Mouse (Mus musculus) embryo, embryonic 11 days (tissue): ENCODE results near the gene Tpm4.
A peak's percentile ranks its signal among the peaks of the same experiment; 100 is the strongest.

Source experiments
- DNase-seq: peaks from one replicate; pipeline ENCODE4 v3.0.0-alpha.2; 2015

Gene Tpm4

DNA sequence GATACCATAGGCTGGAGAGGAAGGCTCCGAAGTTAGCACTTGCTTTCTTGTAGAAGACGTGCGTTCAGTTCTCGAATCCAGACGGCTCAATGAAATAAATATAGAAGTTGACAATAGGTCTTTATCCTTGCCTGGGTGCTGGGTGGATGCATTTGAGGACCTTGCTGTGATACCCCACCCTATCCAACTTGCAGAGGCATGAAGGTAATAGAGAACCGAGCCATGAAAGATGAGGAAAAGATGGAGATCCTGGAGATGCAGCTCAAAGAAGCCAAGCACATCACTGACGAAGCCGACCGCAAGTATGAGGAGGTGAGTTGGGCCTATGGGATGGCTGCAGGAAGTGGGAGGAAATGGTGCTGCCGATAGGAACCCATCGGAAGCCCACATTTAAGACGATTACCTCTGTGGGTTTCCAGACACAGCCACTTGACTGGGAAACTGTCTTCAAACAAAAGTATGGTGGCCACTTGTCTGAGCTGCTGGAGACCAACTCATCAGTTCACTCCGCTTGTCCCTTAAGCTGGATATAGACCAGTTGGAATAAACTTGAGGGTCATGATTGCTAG is 8.6 kb downstream of the Tpm4 start:
- no peak for DNase-seq

DNA sequence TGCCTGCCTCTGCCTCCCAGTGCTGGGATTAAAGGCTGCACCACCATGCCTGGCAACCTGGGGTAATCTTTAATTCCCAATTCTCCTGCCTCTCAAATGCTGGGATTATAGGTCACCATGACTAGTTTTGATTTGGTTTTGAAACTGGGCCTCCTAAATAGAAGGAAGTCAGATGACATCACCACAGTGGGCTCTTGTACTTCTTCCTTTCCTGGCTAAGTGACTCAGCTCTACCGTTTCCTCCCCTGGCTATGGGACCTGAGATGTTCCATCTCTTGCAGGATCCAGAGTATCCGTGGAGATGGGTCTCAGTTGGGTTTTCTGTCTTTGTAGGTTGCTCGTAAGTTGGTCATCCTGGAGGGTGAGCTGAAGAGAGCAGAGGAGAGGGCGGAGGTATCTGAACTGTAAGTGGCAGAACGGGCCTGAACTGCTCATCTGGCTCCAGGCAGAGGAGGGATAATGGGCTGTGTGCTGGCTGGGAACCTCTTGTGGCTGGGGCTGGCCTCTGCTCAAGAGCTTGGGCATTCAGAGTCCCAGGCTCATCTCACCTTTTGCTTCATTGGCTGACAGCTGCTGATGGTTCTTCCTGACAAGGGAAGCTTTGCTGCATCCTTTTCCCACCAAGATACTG is 9.7 kb downstream of the Tpm4 start:
- DNase-seq: no peak

DNA sequence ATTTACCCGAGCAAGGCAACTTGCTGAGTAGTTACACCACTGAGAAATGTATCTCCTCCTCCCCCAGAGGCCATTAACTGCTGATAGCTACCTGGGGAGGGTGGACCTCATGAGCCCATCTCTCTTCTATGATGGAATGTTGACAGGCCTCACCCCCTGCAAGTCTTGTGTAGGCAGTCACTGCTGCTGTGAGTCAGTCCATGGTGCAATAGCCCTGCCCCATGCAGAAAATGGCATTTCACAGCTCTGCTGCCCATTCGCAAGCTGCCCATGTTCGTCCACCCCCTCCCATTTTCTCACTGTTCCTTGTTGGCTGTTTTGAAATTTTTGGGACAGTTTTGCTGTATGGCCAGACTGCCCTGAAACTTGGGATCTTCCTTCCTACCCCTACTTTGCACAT is 10.7 kb downstream of the Tpm4 start:
- DNase-seq: no peak

DNA sequence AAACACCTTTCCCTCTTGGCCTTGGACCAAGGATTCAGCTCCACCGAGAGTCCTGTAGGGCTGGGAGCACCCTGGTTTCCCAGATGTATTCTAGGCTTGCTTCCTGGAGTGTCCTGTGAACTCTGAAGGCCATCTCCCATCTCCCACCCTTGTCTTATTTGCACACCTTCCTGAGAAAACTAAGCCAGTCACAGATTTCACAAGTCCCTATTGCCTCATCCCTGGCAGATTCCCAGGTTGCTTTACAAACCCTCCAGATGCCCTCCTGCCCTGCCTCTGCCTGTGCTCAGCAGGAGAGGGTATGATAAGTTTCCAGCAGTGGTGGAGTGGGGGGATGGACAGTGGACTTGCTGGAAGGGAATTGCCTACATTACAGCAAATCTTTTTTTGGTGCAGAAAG is 11.3 kb downstream of the Tpm4 start:
- DNase-seq: no peak

DNA sequence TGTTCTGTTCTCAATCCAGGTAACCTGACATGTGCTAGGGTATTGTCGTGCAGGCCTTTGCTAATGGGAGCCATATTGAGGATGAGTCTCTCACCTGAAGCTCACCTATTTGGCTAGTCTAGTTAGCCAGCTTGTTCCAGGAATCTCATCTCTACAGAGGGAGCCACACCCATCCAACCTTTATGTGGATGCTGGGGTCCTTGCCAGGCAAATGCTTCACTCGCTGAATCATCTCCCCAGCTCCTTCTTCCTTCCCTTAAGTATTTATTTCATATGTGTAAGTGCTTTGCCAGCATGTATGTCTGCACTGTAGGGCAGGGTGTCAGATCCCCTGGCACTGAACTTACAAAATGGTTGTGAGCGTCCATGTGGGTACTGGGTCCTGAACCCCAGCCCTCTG is 11.8 kb downstream of the Tpm4 start:
- no peak for DNase-seq

DNA sequence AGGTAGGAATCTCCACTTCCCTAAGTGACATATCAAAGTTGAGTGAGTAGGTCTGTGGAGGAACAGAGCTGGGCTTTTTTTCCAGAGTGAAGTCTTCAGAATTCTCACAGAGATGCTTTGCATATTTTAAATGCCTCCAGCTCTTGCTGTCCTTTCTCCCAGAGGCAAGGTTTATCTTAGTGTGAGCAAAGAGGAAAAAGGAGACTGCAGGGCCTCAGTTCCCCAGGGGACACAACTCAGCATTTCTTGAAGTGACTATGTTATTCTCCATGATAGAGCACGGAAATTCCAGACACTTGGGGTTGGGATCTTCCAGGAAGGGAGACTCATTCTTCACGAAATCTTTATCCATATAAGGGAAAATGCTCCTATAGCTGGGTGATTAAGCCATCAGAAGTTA is 12.5 kb downstream of the Tpm4 start:
- no peak for DNase-seq

DNA sequence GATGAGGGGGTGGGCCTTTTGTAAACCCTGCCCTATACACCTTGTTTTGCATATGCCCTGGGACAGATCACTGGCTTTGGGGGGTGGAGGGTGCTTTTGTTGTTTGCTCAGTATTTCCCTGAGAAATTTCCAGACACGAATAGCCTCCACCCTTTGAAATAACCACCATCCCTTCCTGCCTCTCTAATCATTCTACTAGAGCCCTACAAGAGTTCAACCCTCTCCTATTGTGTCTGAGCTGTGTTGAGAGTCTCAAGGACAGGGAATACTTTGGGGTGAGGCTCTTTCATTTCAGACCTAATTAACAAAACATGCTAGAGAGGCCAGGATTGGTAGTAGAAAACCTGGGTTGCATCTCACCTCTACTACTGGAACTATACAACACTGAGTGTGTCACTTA is 14.3 kb downstream of the Tpm4 start:
- DNase-seq: no peak

DNA sequence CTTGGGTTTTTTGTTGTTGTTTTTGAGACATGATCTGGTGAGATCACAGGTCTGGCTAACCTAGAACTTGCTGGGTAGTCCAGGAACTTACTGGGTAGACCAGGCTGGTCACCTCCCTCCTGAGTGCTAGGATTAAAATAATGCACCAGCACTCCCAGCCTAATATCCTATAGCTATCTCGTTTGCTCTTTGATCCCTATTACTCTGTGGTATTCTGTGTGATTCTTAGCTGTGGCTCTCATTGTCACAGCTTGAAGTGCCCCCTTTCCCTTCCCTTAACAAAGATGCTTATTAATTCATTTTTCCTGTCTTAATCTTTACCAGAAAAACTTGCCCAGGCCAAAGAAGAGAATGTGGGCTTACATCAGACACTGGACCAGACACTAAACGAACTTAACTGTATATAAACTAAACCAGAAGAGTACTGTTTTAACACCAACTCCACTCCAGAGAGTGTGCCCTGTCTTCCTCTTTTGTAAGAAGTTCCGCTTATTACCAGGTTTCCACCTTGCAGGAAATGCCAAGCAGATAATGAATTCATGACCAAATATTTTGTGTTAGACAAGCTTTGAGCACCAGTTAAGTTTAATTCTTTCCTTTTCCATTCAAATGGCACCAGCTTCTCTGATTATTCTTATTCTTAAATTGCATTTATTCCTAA is 16.8 kb downstream of the Tpm4 start:
- no peak for DNase-seq

DNA sequence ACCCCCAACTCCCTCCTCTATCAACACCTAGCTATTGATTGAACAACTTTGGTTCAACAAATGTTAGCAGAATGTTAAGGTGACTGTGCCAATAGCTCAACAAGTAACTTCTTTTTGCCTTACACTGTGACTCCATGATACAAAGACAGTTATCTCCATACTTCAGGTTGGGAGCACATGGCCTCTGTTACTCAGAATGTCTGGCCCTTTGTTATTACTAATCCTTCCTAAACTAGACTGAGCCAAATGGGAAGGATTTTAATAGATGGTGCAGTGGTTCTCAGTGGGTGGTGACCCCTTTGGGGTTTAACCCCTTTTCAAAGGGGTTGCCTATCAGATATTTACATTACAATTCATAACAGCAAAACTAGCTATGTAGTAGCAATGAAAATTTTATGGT is 18.6 kb downstream of the Tpm4 start:
- DNase-seq: no peak

DNA sequence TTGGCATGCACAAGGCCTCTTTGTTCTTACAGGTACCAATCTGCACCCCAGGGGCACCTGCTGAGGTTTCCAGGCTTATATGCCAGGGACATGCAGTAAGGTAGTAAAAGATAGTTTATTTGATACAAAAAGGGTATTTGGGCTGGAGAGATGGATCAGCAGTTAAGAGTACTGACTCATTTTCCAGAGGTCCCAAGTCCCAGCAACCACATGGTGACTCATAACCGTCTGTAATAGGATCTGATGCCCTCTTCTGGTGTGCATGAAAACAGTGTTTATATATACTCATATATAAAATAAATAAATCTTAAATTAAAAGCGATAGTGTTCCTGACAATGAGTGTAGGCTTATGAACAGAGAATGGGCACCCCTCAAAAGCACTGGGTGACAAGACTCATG is 23.3 kb downstream of the Tpm4 start:
- no peak for DNase-seq

DNA sequence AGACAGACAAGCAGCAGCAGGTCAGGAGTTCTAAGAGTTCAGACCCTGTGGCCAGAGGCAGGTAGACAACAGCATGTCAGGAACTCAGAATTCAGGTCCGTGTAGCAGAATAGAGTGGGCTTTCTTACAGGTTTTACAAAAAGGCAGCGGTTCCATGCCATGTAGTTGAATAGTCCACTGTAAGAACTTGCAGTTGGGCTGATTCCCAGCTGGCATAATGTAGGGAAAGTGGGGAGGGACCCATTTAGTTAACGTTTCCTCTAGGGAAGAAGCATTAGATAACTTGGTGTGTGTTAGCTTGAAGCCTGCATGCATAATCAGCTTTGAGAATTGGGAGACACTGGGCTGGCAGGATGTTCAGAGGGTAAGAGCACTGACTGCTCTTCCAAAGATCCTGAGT is 24.0 kb downstream of the Tpm4 start:
- DNase-seq: no peak

DNA sequence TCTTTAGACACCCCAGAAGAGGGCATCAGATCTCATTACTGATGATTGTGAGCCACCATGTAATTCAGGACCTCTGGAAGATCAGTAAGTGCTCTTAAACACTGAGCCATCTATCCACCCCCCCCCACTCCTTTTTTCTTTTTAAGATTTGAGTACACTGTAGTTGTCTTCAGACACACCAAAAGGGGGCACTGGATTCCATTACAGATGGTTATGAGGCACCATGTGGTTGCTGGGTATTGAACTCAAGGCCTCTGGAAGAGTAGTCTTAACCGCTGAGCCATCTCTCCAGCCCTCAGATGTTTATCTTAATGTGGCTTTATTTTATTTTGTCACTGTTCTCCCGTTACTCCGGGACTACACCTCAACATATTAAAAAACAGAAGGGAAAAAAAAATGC is 25.2 kb downstream of the Tpm4 start:
- DNase-seq: no peak

DNA sequence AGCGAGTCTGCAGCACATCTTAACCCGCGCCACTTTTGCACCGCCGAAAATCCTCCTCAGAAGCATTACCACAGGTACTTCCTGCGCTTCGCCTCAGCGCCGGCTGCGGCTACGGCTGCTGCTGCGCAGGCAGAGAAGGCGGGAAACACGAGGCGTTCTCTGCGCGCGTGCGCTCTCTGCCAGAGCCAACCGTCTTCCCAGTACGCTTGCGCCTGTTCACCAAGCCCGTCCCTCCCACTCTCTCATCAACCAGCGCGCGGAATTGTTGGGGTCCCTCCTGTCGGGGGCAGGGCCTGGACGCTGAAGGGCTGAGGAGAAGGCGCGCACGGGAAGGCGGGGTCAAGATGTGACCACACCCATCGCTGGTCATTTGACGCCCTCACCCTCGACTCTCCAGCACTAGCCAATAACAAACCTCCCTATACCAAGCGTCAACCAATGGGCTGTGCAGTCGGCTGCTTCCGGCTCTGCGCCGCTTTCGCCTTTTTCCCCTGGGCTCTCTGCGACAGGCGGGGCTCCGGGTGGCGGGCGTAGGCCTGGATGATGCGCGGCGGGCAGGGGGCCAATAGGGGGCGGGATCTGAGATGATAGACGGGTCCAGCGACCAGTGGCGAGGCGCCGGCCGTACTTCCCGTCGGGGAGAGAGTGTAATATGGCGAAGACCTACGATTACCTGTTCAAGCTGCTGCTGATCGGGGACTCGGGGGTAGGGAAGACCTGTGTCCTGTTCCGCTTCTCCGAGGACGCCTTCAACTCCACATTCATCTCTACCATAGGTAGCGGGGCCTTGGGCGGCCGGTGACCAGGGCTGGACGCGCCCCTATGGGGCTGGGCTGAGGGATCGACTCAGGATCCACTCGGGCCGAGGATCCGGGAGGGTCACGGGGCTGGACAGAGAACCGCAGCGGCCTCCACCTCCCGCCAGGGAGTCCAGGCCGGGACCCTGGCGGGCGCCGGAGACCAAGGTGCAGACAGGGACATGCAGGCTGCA is 26.2 kb downstream of the Tpm4 start, which contains the start of gene Rab8a:
Rab8a (plus strand) TSS at position 494 of the 991 bp plus-strand sequence.
- peak; percentile 100 for DNase-seq

DNA sequence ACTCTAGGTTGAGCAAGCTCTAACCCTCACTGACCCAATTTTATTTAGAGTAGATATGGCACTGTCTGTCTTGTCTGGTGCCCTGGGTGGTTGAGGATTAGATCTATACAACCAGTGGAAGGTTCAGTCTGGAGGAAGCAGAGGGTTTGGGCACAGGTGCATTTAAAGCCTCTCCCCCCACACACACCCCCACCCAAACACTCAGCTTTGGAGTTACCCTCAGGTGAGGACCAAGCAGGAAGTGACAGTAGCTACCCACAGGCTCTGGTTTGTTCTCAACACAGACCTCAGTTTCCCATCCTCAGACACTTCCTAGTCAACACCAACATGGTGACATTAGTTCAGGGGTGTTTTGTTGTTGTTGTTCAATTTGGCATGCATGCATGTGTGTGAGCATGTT is 28.0 kb downstream of the Tpm4 start:
- DNase-seq: no peak

DNA sequence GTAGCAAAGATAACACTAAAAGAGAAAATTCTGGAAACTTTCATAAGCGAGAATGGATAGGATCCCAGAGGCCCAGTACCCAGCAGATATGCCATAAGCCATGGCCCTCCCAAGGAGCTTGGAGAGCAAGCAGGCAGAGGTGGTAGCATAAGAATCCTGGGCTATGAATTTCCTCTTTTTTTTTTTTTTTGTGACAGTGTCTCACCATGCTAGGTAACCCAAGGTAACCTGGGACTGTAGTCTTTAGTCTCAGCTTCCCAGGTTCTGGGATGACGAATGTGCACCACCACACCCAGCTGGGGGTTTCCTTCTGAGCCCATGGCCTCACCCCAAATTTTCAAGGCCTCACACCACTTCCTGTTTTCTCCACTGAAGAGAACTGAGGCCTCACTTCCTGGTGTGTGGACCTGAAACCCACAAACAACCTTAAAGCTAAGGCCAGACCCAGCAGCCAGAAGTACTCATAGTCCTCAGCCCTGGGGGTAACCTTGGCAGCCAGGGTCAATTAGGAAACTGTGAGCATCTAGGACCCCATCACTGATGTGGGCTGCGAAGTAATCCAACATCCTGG is 34.4 kb downstream of the Tpm4 start:
- DNase-seq: no peak

DNA sequence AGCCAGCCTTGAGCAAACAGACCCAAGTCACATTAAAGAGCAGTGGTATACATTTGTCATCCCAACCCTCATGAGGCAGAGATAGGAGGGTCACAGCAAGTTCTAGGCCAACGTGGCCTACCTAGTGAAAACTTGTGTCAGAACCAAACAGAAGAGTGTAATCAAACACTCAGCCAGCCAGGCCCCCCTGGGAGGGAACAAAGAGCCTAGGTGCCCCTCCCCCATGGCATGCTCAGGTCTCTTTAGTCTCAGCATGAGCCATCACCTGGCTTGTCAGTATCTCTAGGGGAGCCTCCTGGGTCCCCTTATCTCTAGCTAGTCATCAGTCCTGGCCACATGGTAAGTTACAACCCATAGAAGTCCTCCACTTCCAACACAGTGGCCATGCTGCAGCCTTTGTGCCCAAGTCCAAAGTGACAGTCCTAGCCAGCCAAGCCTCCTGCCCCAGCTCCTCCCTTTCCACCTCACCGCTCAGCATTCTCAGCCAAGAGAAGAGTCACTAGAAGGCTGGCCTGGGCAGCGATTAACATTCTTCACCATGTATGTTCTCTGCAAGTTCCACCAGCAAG is 35.0 kb downstream of the Tpm4 start:
- no peak for DNase-seq

DNA sequence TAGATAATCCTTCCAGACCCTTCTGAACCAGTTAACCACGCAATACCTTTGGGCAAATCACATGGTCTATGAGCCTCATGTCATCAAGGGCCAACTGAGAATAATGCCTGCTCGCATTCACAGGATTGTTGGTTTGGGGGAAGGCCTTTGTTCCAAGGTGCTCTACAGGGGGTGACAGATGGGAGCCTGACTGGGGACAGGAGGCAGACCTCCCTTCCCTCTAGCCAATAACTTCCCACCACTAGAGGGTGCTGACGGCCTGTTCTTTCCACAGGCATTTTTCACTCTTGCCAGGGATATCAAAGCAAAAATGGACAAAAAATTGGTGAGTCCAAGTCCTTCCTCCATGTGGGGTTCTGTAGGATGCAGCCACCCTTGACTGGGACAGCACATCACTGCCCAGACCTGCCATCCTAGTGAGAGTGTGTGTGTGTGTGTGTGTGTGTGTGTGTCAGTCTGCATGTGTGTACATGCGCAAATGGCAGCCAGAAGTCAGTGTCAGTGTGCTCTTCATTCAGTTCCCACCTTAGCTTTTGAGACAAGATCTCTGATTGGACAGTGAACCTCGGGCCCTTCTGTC is 42.7 kb downstream of the Tpm4 start:
- DNase-seq: peak; percentile 78

DNA sequence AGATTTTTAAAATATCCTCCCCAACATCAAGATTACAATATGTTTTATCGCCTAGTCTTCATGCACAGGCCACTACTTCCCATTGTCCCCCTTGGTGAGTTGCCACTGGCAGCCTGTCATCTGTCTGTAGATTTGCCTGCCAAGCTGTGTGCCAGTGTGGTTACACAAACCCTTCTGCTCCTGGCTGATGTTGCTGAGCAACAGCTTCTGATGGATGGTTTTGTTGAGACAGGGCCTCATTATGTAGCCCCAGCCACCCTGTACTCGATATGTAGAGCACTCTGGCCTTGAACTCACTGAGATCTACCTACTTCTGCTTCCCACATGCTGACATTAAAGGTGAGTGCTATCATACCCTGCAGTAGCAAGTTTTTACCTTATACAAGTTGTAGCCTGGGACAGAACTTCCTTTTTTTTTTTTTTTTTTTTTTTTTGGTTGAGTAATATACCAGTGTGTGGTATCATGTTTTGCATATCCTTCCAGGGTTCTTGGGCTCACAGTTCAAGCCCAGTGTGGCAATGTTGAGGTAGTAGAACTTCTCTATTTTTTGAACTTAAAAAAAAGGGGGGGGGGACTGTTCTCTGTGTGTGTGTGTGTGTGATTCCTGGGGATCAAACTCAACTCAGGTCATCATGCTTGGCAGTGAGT is 48.9 kb downstream of the Tpm4 start:
- no peak for DNase-seq

DNA sequence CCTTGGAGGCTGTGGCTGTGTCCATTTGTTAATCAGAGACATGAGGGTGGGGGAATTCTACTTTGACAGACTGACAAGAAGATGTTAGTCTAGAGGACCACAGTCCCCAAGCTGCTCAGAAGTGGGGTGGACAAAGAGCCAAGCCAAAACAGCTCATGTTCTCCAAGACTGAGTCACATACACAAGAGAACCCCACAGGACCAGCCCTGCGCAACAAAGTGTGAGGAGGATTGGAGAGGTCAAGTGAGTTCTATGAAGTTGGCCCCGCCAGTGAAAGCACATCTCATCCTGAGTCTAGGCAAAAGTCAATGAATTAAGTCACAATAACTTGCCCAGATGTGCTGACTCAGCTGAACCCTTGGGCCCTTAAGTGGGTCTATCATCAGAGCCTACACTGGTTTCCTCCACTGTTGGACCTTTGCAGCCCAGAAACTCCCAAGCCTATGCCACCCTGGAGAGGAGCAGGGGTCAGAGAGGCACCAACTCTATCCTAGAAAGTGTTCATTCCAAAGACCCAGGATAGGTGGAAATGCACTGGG is 53.1 kb downstream of the Tpm4 start:
- DNase-seq: no peak

DNA sequence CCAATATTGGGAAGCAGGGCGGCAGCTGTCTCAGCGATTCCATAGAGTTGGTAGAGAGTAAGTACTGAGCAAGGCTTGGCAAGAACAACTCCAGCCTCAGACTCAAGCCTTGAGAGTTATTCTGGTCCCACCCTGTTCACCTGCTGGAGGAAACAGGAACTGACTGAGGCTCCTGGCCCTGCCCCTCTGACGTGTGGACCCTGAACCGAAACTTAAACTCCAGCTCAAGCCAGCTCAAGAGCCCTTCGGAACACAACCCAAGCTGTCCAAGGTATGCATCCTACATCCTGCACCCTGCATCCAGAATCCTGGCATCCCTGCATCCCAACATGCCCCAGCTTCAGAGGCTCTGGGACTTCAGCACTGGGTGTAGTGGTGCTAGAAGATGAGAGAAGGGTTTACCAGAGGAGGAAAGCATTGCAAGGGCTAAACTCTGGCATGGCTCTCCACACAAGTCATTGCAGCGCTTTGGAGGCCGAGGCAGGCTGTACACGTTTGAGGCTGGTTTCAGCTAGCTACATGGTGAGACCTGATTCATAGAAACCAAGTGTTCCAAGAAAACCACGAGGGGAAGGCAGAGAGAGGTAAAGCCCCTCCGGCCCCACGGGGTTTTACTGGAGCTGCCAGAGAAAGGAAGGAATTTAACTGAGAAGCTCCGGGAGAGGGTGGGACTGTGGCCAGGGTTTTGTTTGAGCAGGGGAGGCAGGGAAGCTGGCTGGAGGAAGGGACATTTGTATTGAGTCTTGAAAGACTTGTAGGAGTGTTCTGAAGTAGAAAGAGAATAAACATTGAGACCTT is 54.8 kb downstream of the Tpm4 start, which contains the start of gene Hsh2d:
Hsh2d (plus strand) TSS at position 222 of the 798 bp plus-strand sequence.
- no peak for DNase-seq

DNA sequence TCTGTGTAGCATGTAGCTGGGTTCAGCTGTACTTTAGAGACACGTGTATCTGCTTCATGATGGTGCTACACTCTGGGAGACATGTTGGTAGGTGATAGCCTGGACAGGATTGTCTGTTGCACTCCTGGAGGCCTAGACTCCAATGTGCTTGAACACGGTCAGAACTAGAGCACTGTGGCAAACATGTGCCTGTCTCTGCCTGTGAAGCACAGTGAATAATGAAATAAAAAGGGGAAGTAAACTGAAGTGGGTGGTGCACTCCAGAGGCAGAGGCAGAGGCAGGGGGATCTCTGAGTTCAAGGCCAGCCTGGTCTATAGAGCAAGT is 55.4 kb downstream of the Tpm4 start:
- no peak for DNase-seq
